Mouse (Mus musculus) left cerebral cortex, adult 6 months (tissue): ENCODE results near the gene Scn2b. TPM values are rescaled to one million over a fixed set of nuclear protein-coding genes. Genes with fewer than 3 reads are reported as not detected.

ENCODE experiments used
- long read RNA-seq, 2 experiments: library from polyadenylated mRNA; unstranded; transcript quantifications; one replicate each; pipeline ENCODE4 v2.0.0; 2019 to 2020
- polyA plus RNA-seq: library from polyadenylated mRNA; unstranded; fragments of <200 nt; fragmentation: Nextera tagmentation; gene quantifications from 2 replicates; pipeline ENCODE4 v1.2.3, GENCODE M21; 2021

Scn2b gene
- polyA plus RNA-seq, result 258 and 466 TPM in 2 replicates
- long read RNA-seq, experiment 1, partial matches to known transcripts, result 36 of 38 reads
- long read RNA-seq, experiment 1, other reads (novel, unspliced or antisense), result 2 of 38 reads
- long read RNA-seq, experiment 2, full-length matches to known transcripts, result 1 of 899 reads
- long read RNA-seq, experiment 2, partial matches to known transcripts, result 894 of 899 reads
- long read RNA-seq, experiment 2, other reads (novel, unspliced or antisense), result 4 of 899 reads

GRCm38 (mm10) chr9:45117741-45118431 lies at the start of gene Scn2b:
Scn2b (plus strand) TSS chr9:45117782.

DNA sequence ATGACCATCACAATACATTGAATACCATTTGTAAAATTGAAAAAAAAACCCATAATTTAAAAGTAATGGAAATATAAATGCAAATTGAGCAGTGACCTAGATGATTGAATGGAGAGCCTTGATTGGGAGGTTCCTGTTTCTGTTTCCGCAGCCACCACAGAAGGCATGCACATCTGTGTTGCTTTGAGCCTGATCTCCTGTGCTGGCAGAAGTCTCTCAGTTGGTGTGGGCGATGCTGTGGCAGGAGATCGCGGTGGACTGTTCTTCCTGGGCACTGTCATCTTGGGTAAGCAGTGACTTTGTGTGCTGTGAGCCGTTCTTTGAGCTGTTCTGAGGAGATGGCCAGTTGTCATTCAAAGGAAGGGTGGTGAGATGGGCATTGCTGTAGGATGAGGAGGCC lies 38.6 kb upstream of the Scn2b start, which contains the start of gene Jaml:
Gene Jaml, plus strand, starts transcription at position 173 of the 400 bp plus-strand sequence.

DNA sequence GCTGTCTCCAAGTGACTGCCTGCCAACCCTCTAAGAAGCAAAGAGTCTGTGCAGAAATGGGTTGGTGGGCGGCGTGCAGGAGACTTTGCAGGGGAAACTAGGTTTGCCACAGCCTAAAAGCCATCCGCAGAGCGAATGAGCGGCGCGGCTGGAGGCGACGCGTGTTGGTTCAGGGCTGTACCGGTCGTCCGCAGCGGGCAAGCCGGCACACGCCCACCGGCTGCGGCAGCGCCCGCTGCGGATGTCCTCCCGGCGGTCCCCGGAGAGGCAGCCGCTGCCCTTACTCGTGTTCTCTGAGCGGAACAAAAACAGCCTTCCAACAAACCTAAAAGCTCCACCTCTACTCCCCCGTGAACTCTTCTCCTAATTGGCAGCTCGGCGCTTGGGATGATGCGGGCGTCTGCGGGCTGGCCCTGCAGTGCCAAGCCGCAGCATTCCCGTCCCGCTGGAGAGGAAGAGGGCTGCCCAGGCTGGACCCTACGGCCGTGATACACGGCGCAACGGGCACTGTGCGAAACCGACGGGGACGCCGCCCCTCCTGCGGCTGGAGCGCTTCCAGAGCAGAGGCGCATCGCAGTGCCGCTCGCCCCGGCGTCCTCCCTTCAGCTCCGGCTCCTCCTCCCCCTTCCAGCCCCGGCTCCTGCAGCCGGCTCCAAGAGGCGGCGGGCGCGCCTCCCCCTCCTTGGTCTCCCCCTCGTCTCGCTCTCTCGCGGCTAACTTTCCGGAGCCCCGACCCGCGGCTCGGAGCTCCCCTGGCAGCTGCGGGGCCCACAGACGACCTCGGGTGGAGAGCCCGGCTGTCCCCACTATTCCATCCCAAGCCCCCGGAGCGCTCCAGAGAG lies 20.8 kb downstream of the Scn2b start, which contains the start of gene Scn4b:
Gene Scn4b, plus strand, starts transcription at position 205 of the 842 bp plus-strand sequence.

Other genes with a start within 250 kb of the Scn2b start
- 5.1 and 6.0 TPM in 2 replicates for gene Kmt2a, start 236.5 kb upstream of the Scn2b start, polyA plus RNA-seq
- gene Atp5l, start 197.0 kb upstream of the Scn2b start, polyA plus RNA-seq, result 1,488 and 1,660 TPM in 2 replicates
- 25.5 and 41.4 TPM in 2 replicates for gene Ube4a, start 152.2 kb upstream of the Scn2b start, polyA plus RNA-seq
- gene Cd3g, start 137.4 kb upstream of the Scn2b start, polyA plus RNA-seq, result not detected in 2 replicates
- 0.06 TPM in 1 of 2 replicates, not detected in the other for gene Cd3d, start 136.0 kb upstream of the Scn2b start, polyA plus RNA-seq
- 0.06 TPM in 1 of 2 replicates, not detected in the other for gene Cd3e, start 108.2 kb upstream of the Scn2b start, polyA plus RNA-seq
- 0.72 and 1.3 TPM in 2 replicates for gene Mpzl2, start 78.0 kb upstream of the Scn2b start, polyA plus RNA-seq
- gene Mpzl3, start 62.6 kb upstream of the Scn2b start, polyA plus RNA-seq, result 1.1 and 1.4 TPM in 2 replicates
- gene Jaml, start 38.6 kb upstream of the Scn2b start, polyA plus RNA-seq, result 0.54 and 1.0 TPM in 2 replicates
- 24.4 and 33.1 TPM in 2 replicates for gene Scn4b, start 20.6 kb downstream of the Scn2b start, polyA plus RNA-seq
- gene BC049352, start 64.2 kb downstream of the Scn2b start, polyA plus RNA-seq, result 1.3 and 1.4 TPM in 2 replicates
- 0.10 TPM in 1 of 2 replicates, not detected in the other for gene Tmprss4, start 86.3 kb downstream of the Scn2b start, polyA plus RNA-seq
- gene Il10ra, start 151.4 kb downstream of the Scn2b start, polyA plus RNA-seq, result 2.0 and 2.4 TPM in 2 replicates
- gene Tmprss13, start 201.3 kb downstream of the Scn2b start, polyA plus RNA-seq, result not detected in 2 replicates